Mouse (Mus musculus) kidney, adult 18-20 months (tissue): Measurements from ENCODE around the gene Slc39a11.
A peak's percentile ranks its signal among the peaks of the same experiment; 100 is the strongest.

Experiments
- DNase-seq: peaks from one replicate; pipeline ENCODE4 v3.0.0; 2021

The Slc39a11 gene

GRCm38 (mm10) chr11:113649353-113650210 is at the start of gene Slc39a11:
TSS of gene Slc39a11 (minus strand) at chr11:113650079.
- peak; percentile 79 for DNase-seq

GRCm38 (mm10) chr11:113699643-113700042 is 49.8 kb upstream of the Slc39a11 start:
- no peak for DNase-seq

- DNase-seq = peak; percentile 69
These were observed 48.2 kb upstream of the Slc39a11 start for GRCm38 (mm10) chr11:113698013-113698545.

DNA sequence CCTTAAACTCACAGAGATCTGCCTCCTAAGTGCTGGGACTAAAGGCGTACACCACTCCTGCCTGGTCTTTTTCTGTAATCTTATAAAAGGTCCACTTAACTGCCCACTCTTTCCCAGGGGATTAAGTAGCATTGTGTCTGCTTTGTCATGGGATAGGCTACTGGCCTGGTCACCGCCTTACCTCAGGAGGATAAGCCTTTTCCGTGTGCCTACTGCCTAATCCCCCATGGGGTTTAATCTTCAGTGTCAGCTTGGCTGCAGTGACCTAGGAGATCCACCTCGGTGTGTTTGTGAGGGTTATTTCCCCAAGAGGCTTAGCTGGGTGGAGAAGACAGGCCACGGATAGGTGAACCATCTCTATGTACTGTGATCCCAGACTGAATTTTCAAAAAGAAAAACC is 47.7 kb upstream of the Slc39a11 start:
- DNase-seq = no peak

DNA sequence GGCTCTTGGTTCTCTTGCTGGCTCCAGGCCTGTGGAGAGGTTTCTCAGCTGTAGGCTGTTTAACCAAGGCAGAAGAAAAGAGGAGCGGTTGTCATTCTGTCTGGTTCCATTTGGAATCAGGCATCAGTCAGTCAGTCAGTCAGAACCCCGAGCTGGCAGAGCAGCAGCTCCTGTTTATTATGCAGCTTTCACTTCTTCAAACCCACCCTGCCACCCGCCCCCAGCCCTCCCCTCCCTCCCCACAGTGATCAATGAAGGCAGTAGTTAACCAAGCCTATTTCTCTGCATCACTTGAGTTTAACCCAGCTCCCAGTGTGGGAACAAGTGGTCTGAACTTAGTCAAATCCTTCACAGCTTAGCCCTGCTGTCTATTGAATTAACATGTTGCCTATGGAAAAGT is 42.0 kb upstream of the Slc39a11 start:
- no peak for DNase-seq

- DNase-seq = peak; percentile 35
These were observed 41.4 kb upstream of the Slc39a11 start for GRCm38 (mm10) chr11:113691318-113691717.

DNA sequence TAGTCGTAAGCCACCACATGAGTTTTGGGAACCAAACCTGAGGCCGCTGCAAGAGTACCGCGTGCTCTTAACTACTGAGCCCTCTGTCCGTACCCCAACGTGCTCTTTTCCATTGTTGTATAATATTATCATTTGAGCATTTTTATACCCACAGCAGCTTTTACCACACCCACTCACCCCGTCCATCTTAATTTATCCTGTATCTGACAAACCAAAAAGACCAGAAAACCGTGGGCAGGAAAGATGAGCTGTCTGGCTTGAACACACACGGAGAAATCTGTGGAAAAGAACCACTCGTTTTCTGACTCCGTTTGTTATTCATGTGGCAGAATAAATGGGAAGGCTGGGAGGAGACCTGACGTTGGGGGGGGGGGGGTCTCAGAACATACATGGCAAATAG is 40.6 kb upstream of the Slc39a11 start:
- DNase-seq = no peak

DNA sequence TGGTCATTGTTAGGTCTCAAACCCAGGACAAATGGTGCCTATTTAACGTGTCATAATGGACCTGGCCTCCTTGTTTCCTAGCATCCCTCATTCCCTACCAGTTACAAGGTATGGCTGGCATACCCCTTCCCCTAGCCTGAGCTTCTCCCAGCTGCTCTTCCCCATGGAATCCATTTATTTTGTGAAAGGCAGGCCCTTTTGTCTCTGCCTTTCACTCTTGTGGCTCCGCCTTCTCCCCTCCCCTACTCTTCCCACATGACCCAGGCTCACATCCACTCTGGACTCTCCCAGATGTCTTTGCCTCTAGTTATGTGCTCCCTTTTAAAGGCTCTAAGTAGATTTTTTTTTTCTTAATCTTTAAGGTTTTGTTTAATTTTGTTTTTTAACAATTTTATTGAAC is 37.2 kb upstream of the Slc39a11 start:
- DNase-seq = no peak

- no peak for DNase-seq
These were observed 35.0 kb upstream of the Slc39a11 start for GRCm38 (mm10) chr11:113684707-113685426.

DNA sequence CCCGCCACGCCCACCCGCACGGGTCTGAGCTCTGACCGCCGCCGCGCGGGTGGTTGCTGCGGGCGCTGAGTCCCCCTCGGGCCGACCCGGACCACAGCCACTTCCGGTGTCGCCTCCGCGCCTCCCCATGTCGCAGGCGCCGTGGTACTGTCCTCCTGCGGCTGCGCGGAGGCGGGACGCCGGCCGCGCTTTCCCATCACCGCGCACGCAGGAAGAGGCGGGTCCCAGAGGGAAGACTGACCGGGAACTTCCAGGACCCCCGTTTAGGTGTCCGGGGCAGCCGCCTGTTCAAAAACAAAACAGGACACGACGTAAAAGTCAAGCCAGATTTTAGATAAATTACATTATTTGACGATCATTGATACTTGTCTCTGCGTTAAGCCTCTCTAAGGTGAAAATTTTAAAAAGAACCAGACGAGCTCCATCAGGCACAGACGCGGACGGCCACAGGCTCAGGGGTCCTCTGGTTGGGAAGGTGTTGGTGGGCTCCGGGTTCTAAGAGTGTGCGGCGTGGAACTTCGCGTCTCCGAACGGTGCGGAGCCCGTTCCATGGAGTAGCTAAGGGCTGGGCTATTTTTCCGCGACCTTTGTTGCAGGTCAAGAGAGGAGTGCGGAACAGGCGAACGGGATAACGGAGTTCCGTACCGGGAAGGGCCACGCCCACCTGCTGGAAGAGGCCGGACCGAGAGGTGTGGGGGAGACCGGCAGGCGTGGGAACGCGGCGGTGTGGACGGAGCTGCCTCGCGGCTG is 34.3 kb upstream of the Slc39a11 start, which contains the start of the genes Fam104a and D11Wsu47e:
Gene Fam104a (minus strand): TSS at position 199 of the 750 bp plus-strand sequence.
Gene D11Wsu47e (plus strand): TSS at position 456 of the 750 bp plus-strand sequence.
- DNase-seq = peak; percentile 96

GRCm38 (mm10) chr11:113683627-113683956 is 33.7 kb upstream of the Slc39a11 start:
- DNase-seq = no peak

- DNase-seq = peak; percentile 47
These were observed 33.2 kb upstream of the Slc39a11 start for GRCm38 (mm10) chr11:113682897-113683626.

DNA sequence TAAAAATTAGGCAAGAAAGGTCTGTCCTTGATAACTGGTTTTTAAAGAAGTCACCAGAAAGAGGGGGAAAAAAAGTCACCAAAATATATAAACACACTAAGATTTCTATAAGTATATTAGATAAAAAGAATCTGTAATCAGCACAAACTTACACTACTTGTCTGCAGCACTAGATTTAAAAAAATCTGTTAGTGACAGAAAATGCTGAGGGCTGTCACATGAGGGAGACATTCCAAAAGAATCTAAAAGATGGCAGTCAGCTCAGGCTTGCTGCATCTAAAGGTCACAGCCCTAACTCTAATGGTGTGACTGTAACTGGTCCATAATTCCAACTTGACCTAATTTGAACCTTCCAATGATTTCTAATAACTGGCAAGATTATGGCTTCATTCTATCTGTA is 32.1 kb upstream of the Slc39a11 start:
- DNase-seq = no peak

DNA sequence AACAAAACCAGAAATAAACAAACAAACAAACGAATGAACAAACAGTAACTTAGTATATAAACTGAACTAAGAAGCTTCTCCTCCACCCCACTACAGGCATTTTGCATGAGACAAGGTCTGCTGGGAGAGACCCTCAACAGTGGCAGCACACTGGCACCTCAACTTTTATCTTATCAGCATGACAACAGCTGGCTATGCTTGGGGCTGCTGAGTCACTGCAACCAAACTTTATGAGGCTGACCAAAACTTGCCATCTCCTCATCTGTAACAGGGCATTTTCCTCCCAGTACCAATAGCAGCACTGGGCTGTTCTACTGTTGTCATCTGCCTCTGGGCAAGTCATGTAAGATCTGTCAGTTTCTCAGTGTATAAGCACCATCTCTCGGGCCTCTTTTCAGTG is 31.1 kb upstream of the Slc39a11 start:
- no peak for DNase-seq

- DNase-seq = peak; percentile 34
These were observed 28.5 kb upstream of the Slc39a11 start for GRCm38 (mm10) chr11:113678373-113678772.

DNA sequence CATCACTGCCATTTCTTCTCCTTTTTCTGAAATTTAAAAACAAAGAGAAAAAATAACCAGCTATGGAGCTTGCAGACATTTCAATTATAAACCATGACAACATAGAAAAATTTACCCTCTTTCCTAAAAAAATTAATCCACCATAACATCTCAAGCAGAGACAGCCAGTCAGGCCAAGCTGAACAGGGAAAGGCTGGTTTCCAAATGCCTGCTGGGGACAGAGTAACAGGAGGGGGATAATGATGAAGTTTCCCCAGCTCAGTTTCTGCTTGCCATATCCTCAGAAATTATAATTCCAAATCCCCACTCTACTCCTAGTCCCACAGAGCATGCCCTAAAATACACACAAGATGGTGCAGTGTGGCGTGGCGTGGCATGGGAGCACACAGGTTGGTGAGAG is 27.5 kb upstream of the Slc39a11 start:
- no peak for DNase-seq

GRCm38 (mm10) chr11:113676847-113677246 is 27.0 kb upstream of the Slc39a11 start:
- DNase-seq = no peak

- no peak for DNase-seq
These were observed 24.7 kb upstream of the Slc39a11 start for GRCm38 (mm10) chr11:113674595-113674994.

GRCm38 (mm10) chr11:113673614-113674013 is 23.7 kb upstream of the Slc39a11 start:
- no peak for DNase-seq

GRCm38 (mm10) chr11:113669711-113670110 is 19.8 kb upstream of the Slc39a11 start:
- no peak for DNase-seq

- no peak for DNase-seq
These were observed 19.0 kb upstream of the Slc39a11 start for GRCm38 (mm10) chr11:113668857-113669256.

DNA sequence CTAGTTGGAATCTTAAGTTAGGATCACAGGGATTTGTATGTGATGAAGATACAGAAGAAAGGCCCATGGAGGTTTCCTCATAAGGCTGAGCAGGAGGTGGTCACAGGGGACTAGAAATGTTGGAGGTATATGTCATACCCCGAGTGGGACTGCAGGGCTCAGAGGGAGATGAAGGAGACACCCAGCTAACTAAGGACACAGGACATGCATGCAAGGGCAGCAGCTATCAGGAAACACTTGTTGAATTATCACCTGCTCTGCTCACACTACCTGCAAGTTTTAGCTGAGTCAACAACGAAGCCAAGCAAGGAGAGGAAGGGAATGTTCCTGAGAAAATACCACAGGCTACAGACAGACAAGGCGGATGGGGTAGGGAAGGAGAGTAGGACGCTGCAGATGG is 17.8 kb upstream of the Slc39a11 start:
- no peak for DNase-seq
